ENCODE assay signal across 27 mouse cellular contexts in genomic region chr3:18751660-18752259, GRCm38 (mm10).
DNase-seq lines count a peak whose midpoint lies in the region; ATAC-seq and TF ChIP-seq lines count a peak whose summit lies in the region.
"Had no signal": no experiment of that assay in that cellular context is flagged by ENCODE, and none has a peak within 500 bp of the region (broad histone marks: within the 10 kb centered on the region; RNA-seq: fewer than 3 reads in every experiment).

No protein-coding gene starts in this region.

- TF ChIP-seq CTCF in brain, embryonic 14.5 days (IDR thresholded peaks at IDR 0.05; ENCODE audit: borderline replicate concordance, extremely low read depth, insufficient read depth, insufficient read length): no peak

- H3K27me3 ChIP-seq in forebrain, embryonic 13.5 days: no peaks in the 10 kb centered on the region
- no peaks in the 10 kb centered on the region for H3K27me3 ChIP-seq in forebrain, embryonic 16.5 days (replicated peaks; ENCODE audit: control insufficient read depth, insufficient read depth, low read length)
- H3K27me3 ChIP-seq in midbrain, embryonic 14.5 days (ENCODE audit: control insufficient read depth, insufficient read depth, low read length): no peaks in the 10 kb centered on the region
- H3K27me3 ChIP-seq in midbrain, embryonic 11.5 days (ENCODE audit: control insufficient read depth, insufficient read depth, low read length): no peaks in the 10 kb centered on the region
- H3K27me3 ChIP-seq: CH12.LX; embryonic facial prominence, embryonic 12.5 days had no signal

- TF ChIP-seq POLR2A in brain, embryonic 14.5 days (IDR thresholded peaks at IDR 0.05; ENCODE audit: borderline replicate concordance, extremely low read depth, insufficient read depth, insufficient read length, poor library complexity, severe bottlenecking): no peak

- H3K36me3 ChIP-seq in forebrain, embryonic 13.5 days (ENCODE audit: poor library complexity, severe bottlenecking): no peaks in the 10 kb centered on the region
- H3K36me3 ChIP-seq in forebrain, embryonic 16.5 days (ENCODE audit: control insufficient read depth, insufficient read depth): no peaks in the 10 kb centered on the region
- H3K36me3 ChIP-seq in midbrain, embryonic 14.5 days (ENCODE audit: control insufficient read depth, insufficient read depth, low read length): no peaks in the 10 kb centered on the region
- no peaks in the 10 kb centered on the region for H3K36me3 ChIP-seq in midbrain, embryonic 11.5 days (ENCODE audit: control insufficient read depth, insufficient read depth, low read length)
- H3K36me3 ChIP-seq: embryonic facial prominence, embryonic 10.5 days; embryonic facial prominence, embryonic 12.5 days; G1E had no signal

- peak; percentile 21 for DNase-seq in midbrain, embryonic 14.5 days
- no peak for DNase-seq in midbrain, embryonic 11.5 days (ENCODE audit: low spot score, missing footprints)
- DNase-seq in brain, embryonic 14.5 days (ENCODE audit: low read depth): peak; percentile 39
- DNase-seq in retina, embryonic 14.5 days (ENCODE audit: low spot score): peak; percentile 11
- DNase-seq in layer of hippocampus, adult 9-10 months (ENCODE audit: low spot score): no peak
- DNase-seq in kidney, postnatal 10 days: no peak
- DNase-seq: adrenal gland, adult 8-10 months; adrenal gland, postnatal 14 days; adrenal gland, postnatal 36 days; B cell, adult 2 months; cerebellum, adult 11 months; cerebellum, adult 18-20 months; cerebellum, adult 8-10 months; cerebellum, adult 9-11 months; cerebellum, postnatal 14 days; cerebellum, postnatal 36 days; forebrain, postnatal 0 days had no signal

- no peaks in the 10 kb centered on the region for H3K4me1 ChIP-seq in forebrain, embryonic 13.5 days
- no peaks in the 10 kb centered on the region for H3K4me1 ChIP-seq in forebrain, embryonic 16.5 days (replicated peaks; ENCODE audit: control insufficient read depth, insufficient read depth, low read length)
- H3K4me1 ChIP-seq in midbrain, embryonic 14.5 days (ENCODE audit: control insufficient read depth, insufficient read depth, low read length): no peaks in the 10 kb centered on the region
- no peaks in the 10 kb centered on the region for H3K4me1 ChIP-seq in midbrain, embryonic 11.5 days (ENCODE audit: control insufficient read depth, insufficient read depth, low read length)
- H3K4me1 ChIP-seq: embryonic facial prominence, embryonic 10.5 days; embryonic facial prominence, embryonic 12.5 days had no signal

- no peak overlapping the region for H3K27ac ChIP-seq in forebrain, embryonic 13.5 days
- no peak overlapping the region for H3K27ac ChIP-seq in forebrain, embryonic 16.5 days (ENCODE audit: low read length)
- H3K27ac ChIP-seq in midbrain, embryonic 14.5 days (replicated peaks; ENCODE audit: low read depth, low read length): no peak overlapping the region
- no peak overlapping the region for H3K27ac ChIP-seq in midbrain, embryonic 11.5 days (ENCODE audit: low read depth, low read length)
- H3K27ac ChIP-seq: embryonic facial prominence, embryonic 10.5 days; embryonic facial prominence, embryonic 12.5 days had no signal

- H3K9me3 ChIP-seq in forebrain, embryonic 13.5 days (replicated peaks): no peaks in the 10 kb centered on the region
- H3K9me3 ChIP-seq in forebrain, embryonic 16.5 days (ENCODE audit: control insufficient read depth, low read length): no peaks in the 10 kb centered on the region
- H3K9me3 ChIP-seq in midbrain, embryonic 14.5 days (ENCODE audit: control insufficient read depth, low read length): no peaks in the 10 kb centered on the region
- H3K9me3 ChIP-seq in midbrain, embryonic 11.5 days (ENCODE audit: control insufficient read depth, low read length): no peaks in the 10 kb centered on the region
- H3K9me3 ChIP-seq: embryonic facial prominence, embryonic 10.5 days; embryonic facial prominence, embryonic 12.5 days; G1E had no signal

- no peak overlapping the region for H3K4me2 ChIP-seq in forebrain, embryonic 13.5 days
- no peak overlapping the region for H3K4me2 ChIP-seq in forebrain, embryonic 16.5 days (ENCODE audit: low read length)
- no peak overlapping the region for H3K4me2 ChIP-seq in midbrain, embryonic 14.5 days (ENCODE audit: low read length)
- H3K4me2 ChIP-seq in midbrain, embryonic 11.5 days: no peak overlapping the region
- H3K4me2 ChIP-seq: embryonic facial prominence, embryonic 12.5 days had no signal

- WGBS in forebrain, embryonic 13.5 days: 67% methylated on average over 6 of the region's 6 CpGs
- 58% methylated on average over 6 of the region's 6 CpGs for WGBS in forebrain, embryonic 16.5 days
- WGBS in midbrain, embryonic 14.5 days: 44% methylated on average over 6 of the region's 6 CpGs
- 73% methylated on average over 6 of the region's 6 CpGs for WGBS in midbrain, embryonic 11.5 days

- H3K4me3 ChIP-seq in forebrain, embryonic 13.5 days: no peak overlapping the region
- no peak overlapping the region for H3K4me3 ChIP-seq in forebrain, embryonic 16.5 days (replicated peaks; ENCODE audit: low read length)
- no peak overlapping the region for H3K4me3 ChIP-seq in midbrain, embryonic 14.5 days (replicated peaks; ENCODE audit: low read depth, low read length)
- no peak overlapping the region for H3K4me3 ChIP-seq in midbrain, embryonic 11.5 days (ENCODE audit: low read depth, low read length)
- H3K4me3 ChIP-seq: embryonic facial prominence, embryonic 10.5 days; embryonic facial prominence, embryonic 12.5 days had no signal

- 0 out of 2 replicates have a peak, but pooled peaks have one; percentile 41 for ATAC-seq in forebrain, embryonic 13.5 days
- no peak for ATAC-seq in forebrain, embryonic 16.5 days
- no peak; the same call in 1 of the 2 replicates for ATAC-seq in midbrain, embryonic 14.5 days (ENCODE audit: low FRiP score, low TSS enrichment)
- no peak for ATAC-seq in midbrain, embryonic 11.5 days (ENCODE audit: low FRiP score)
- ATAC-seq: activated CD4-positive, CD25-positive, alpha-beta regulatory T cell, adult 4 months; CD4-positive, CD25-positive, alpha-beta regulatory T cell, adult 4 months; forebrain, embryonic 14.5 days; forebrain, postnatal 0 days; Patski had no signal

- H3K9ac ChIP-seq in forebrain, embryonic 13.5 days: no peak overlapping the region
- H3K9ac ChIP-seq in forebrain, embryonic 16.5 days (replicated peaks; ENCODE audit: low read depth, low read length): no peak overlapping the region
- H3K9ac ChIP-seq in midbrain, embryonic 14.5 days (replicated peaks; ENCODE audit: low read length): no peak overlapping the region
- no peak overlapping the region for H3K9ac ChIP-seq in midbrain, embryonic 11.5 days (ENCODE audit: low read length)
- H3K9ac ChIP-seq: embryonic facial prominence, embryonic 12.5 days; forebrain, postnatal 0 days had no signal

Comparison
In these comparisons a context has a peak if more than half of its experiments do, and no peak if none do; other contexts are left out.
1. DNase-seq: peak in midbrain, embryonic 14.5 days (single experiment), brain, embryonic 14.5 days (single experiment) and retina, embryonic 14.5 days (single experiment); none in midbrain, embryonic 11.5 days (single experiment), layer of hippocampus, adult 9-10 months (single experiment) and kidney, postnatal 10 days (single experiment).